Comparison of ENCODE assay signal across 9 mouse cellular contexts in the genomic region with DNA sequence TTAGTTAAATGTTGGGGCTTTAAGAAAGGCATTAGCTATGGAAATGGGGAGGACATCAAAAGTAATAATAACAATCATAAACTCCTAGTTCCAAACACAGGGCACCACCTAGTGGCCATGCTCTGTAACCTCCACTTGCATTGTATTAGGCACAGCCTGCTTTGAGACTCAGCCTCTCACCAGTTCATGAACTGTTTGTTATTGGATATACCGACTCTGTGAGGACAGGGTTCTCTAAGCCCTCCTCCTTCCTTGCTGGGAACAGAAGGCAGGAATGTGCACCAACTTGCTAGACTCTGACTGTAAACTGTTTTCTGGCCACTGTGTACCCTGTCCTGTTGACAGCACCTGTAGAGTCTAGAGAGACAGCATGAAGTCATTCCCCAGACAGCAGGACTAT.
A peak's percentile ranks its signal among the peaks of the same experiment; 100 is the strongest.
DNase-seq lines count a peak whose midpoint lies in the region; ATAC-seq and TF ChIP-seq lines count a peak whose summit lies in the region.
"Had no signal": no experiment of that assay in that cellular context is flagged by ENCODE, and none has a peak within 500 bp of the region (broad histone marks: within the 10 kb centered on the region; RNA-seq: fewer than 3 reads in every experiment).

No protein-coding gene starts in this region.

- DNase-seq in left cerebral cortex, postnatal 10 days (ENCODE audit: extremely low spot score in 1 of 2, low spot score in 2 of 2): peak; percentile 45 to 73
- DNase-seq in left cerebral cortex, postnatal 36 days (ENCODE audit: low spot score in 2 of 2): no peak
- DNase-seq in G1E (ENCODE audit: low spot score): peak; percentile 51
- peak; percentile 24 for DNase-seq in c-Kit-positive CD71-negative TER-119-negative erythroid progenitor cells, embryonic 14.5 days (ENCODE audit: low read depth)
- peak; percentile 51 to 52 for DNase-seq in frontal cortex, postnatal 36 days (ENCODE audit: low spot score in 2 of 2)
- DNase-seq in layer of hippocampus, adult 9-10 months (ENCODE audit: low spot score): peak; percentile 61
- DNase-seq in thymus, postnatal 4 days: peak; percentile 87

- no peak overlapping the region for H3K4me3 ChIP-seq in G1E (ENCODE audit: low read depth, low read length)
- H3K4me3 ChIP-seq: heart, embryonic 13.5 days had no signal

- H3K9me3 ChIP-seq in G1E (replicated peaks): no peaks in the 10 kb centered on the region

- intact Hi-C loops in left cerebral cortex, postnatal 10 days (cut with DNase I): loop anchor here (5.0 to 10.0 kb wide), 3 partner anchors 173 to 470 kb away; a partner anchor contains a TSS
- intact Hi-C loops in left cerebral cortex, postnatal 36 days (cut with DNase I): loop anchor here (5.0 to 10.0 kb wide), 2 partner anchors 140 to 403 kb away; no protein-coding TSS in a partner anchor

- ATAC-seq in G1E (ENCODE audit: extremely low read depth, insufficient number of reproducible peaks, low FRiP score, poor library complexity, severe bottlenecking): peak; percentile 67
- ATAC-seq in monocyte, adult 5-6 weeks (replicated peaks; ENCODE audit: insufficient number of reproducible peaks, low FRiP score, low TSS enrichment, poor library complexity, severe bottlenecking): 0 out of 2 replicates have a peak, but pooled peaks have one; percentile 40

- peaks cover 94% of the 10 kb centered on the region for H3K36me3 ChIP-seq in G1E (replicated peaks)

- TF ChIP-seq CTCF in G1E (IDR thresholded peaks at IDR 0.05; ENCODE audit: low read depth, low read length): peak; percentile 65; the same call in 1 of the 2 replicates

- peaks cover 2% of the 10 kb centered on the region; the same call in 1 of the 2 replicates for H3K4me1 ChIP-seq in G1E (ENCODE audit: insufficient read depth, low read depth, low read length)
- H3K4me1 ChIP-seq: heart, embryonic 13.5 days had no signal

- H3K27me3 ChIP-seq in G1E (ENCODE audit: insufficient read depth, low read length): no peaks in the 10 kb centered on the region; the same call in 1 of the 2 replicates
- H3K27me3 ChIP-seq: heart, embryonic 13.5 days had no signal

Comparison
In these comparisons a context has a peak if more than half of its experiments do, and no peak if none do; other contexts are left out.
1. DNase-seq: peak in left cerebral cortex, postnatal 10 days (2 of 2), G1E (single experiment), c-Kit-positive CD71-negative TER-119-negative erythroid progenitor cells, embryonic 14.5 days (single experiment), frontal cortex, postnatal 36 days (2 of 2), layer of hippocampus, adult 9-10 months (single experiment) and thymus, postnatal 4 days (single experiment); none in left cerebral cortex, postnatal 36 days (0 of 2).